In the genomic region with DNA sequence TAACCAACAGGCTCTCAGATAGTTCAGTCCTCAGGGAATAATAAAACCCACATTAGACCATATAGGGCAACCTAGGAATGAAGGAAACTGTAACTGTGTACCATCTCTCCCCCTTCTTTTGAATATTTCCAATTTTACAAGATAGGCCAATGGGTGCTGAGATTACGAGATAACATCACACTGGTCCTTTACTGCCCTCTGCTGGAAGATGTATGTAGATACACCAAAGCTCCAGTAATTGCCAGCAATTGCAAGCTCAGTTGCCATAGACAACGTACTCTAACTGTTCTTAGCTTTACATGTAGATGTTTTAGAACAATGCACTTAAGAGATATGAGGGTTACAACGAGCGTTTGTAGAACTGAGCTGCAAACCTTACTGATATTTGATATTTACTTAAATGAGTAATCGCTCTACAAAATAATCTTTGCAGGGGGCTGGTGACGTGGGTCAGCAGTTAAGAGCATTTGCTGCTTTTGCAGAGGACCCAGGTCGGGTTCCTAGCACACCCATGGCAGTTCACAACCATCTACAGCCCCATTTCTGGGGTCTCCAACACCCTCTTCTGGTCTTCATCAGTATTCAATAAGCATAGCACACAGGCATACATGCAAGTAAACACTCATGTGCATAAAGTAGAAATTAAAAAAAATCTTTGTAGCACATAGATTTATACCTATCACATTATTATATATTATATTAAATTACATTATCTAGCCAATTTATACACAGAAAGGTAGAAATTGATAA, we compare ENCODE assay signal across 10 mouse cellular contexts. TPM values are rescaled to one million over a fixed set of nuclear protein-coding genes. Genes with fewer than 3 reads are reported as not detected.
DNase-seq lines count a peak whose midpoint lies in the region; ATAC-seq and TF ChIP-seq lines count a peak whose summit lies in the region.
"Had no signal": no experiment of that assay in that cellular context is flagged by ENCODE, and none has a peak within 500 bp of the region (broad histone marks: within the 10 kb centered on the region; RNA-seq: fewer than 3 reads in every experiment).

No protein-coding gene starts in this region.

- 30% methylated on average over 7 of the region's 7 CpGs for WGBS in heart, adult 2 months

- TF ChIP-seq EP300 in heart, adult 2 months (IDR thresholded peaks at IDR 0.05; ENCODE audit: insufficient read depth, low read depth, low read length): no peak

- no peak overlapping the region for H3K9ac ChIP-seq in heart, adult 2 months (ENCODE audit: low read depth, low read length)
- H3K9ac ChIP-seq in ES-E14 (ENCODE audit: insufficient read depth, low read depth, low read length, poor library complexity, severe bottlenecking): no peak overlapping the region

- in situ Hi-C loops in ES-E14 (cut with MboI; ENCODE audit: low sequenced_read_pairs in 2 of 2, unreplicated experiment in 2 of 2): loop anchor here in 1 of 2 experiments (5.0 to 10.0 kb wide), 2 partner anchors 120 to 212 kb away; a partner anchor contains a TSS

- no peak overlapping the region for H3K27ac ChIP-seq in heart, adult 2 months
- no peak overlapping the region for H3K27ac ChIP-seq in ES-E14 (ENCODE audit: insufficient read depth, low read depth, low read length, poor library complexity, severe bottlenecking)

- H3K4me1 ChIP-seq in heart, adult 2 months (ENCODE audit: control insufficient read depth, insufficient read depth, low read length): no peaks in the 10 kb centered on the region
- H3K4me1 ChIP-seq in ES-E14 (ENCODE audit: control insufficient read depth in 2 of 2, insufficient read depth in 2 of 2, low read length in 2 of 2, poor library complexity in 1 of 2): no peaks in the 10 kb centered on the region

- DNase-seq in heart, adult 2 months: peak in 1 of 2 experiments; percentile 7
- no peak for DNase-seq in heart, postnatal 25 days (ENCODE audit: low spot score)
- no peak for DNase-seq in ES-E14 (ENCODE audit: low read depth, low spot score)
- peak; percentile 66 to 89 for DNase-seq in cerebellum, postnatal 10 days
- peak; percentile 64 for DNase-seq in layer of hippocampus, adult 11-12 months (ENCODE audit: low spot score)
- DNase-seq in lung, postnatal 25 days (ENCODE audit: low spot score): peak; percentile 75
- peak; percentile 72 to 78 for DNase-seq in right cerebral cortex, postnatal 10 days (ENCODE audit: low spot score in 2 of 2)

- peak; percentile 95 for ATAC-seq in granulocyte monocyte progenitor cell, adult 5-6 weeks (replicated peaks; ENCODE audit: poor library complexity, severe bottlenecking)

- TF ChIP-seq POLR2A in heart, adult 2 months (IDR thresholded peaks at IDR 0.05; ENCODE audit: insufficient read depth, low read depth, low read length): no peak

- intact Hi-C loops in heart, adult 2 months (cut with DNase I): loop anchor here (1.0 to 5.0 kb wide), 4 partner anchors 70 to 677 kb away; no protein-coding TSS in a partner anchor
- intact Hi-C loops in heart, postnatal 25 days (cut with DNase I): loop anchor here (1.0 to 5.0 kb wide), 5 partner anchors 70 to 678 kb away; no protein-coding TSS in a partner anchor

- no peaks in the 10 kb centered on the region for H3K36me3 ChIP-seq in heart, adult 2 months (ENCODE audit: control insufficient read depth, insufficient read depth, low read length)
- no peaks in the 10 kb centered on the region for H3K36me3 ChIP-seq in ES-E14 (ENCODE audit: control insufficient read depth, insufficient read depth, low read length, poor library complexity, severe bottlenecking)

- no peaks in the 10 kb centered on the region for H3K79me2 ChIP-seq in heart, adult 2 months (replicated peaks; ENCODE audit: control insufficient read depth, insufficient read depth, low read length)

- H3K27me3 ChIP-seq in heart, adult 2 months (ENCODE audit: control insufficient read depth, insufficient read depth, low read length): no peaks in the 10 kb centered on the region

- TF ChIP-seq CTCF in heart, adult 2 months (IDR thresholded peaks at IDR 0.05): peak; percentile 98

- no peaks in the 10 kb centered on the region for H3K9me3 ChIP-seq in ES-E14 (ENCODE audit: control insufficient read depth, insufficient read depth, low read depth, low read length)

- H3K4me3 ChIP-seq in heart, adult 2 months: no peak overlapping the region
- no peak overlapping the region for H3K4me3 ChIP-seq in ES-E14 (ENCODE audit: insufficient read depth in 1 of 2, low read depth in 1 of 2, low read length in 2 of 2, poor library complexity in 1 of 2, severe bottlenecking in 1 of 2)

TF ChIP-seq in ES-E14, 5 proteins besides CTCF, POLR2A, EP300 and RAD21:
- TF ChIP-seq MAFK (IDR thresholded peaks at IDR 0.05; ENCODE audit: insufficient read depth, low read depth, low read length) (no peak), ZC3H11A (IDR thresholded peaks at IDR 0.05; ENCODE audit: borderline replicate concordance, low read depth, low read length) (peak; percentile 93), HCFC1 (IDR thresholded peaks at IDR 0.05; ENCODE audit: borderline replicate concordance, insufficient read depth, low read length) (no peak), ZNF384 (IDR thresholded peaks at IDR 0.05; ENCODE audit: low read depth, low read length) (no peak), CHD2 (IDR thresholded peaks at IDR 0.05; ENCODE audit: low read depth, low read length) (no peak)

RNA-seq across cellular contexts. Expression of a gene that starts 10.5 kb away (rescaled TPM):
- total RNA-seq in heart, adult 2 months (2021): 10 to 100 TPM; 32.1 to 32.8 TPM
- polyA plus RNA-seq in heart, adult 2 months (2012; rRNA removed): 11.2 and 21.6 TPM in 2 replicates
- total RNA-seq in heart, postnatal 25 days (2021): 10 to 100 TPM; 31.1 to 36.0 TPM
- 74.5 and 85.3 TPM in 2 replicates for total RNA-seq in ES-E14 (2012; rRNA removed)
- 124 and 139 TPM in 2 replicates for total RNA-seq in granulocyte monocyte progenitor cell, adult 5-6 weeks (2014; fragmentation: Nextera tagmentation)
- 129 and 142 TPM in 2 replicates for total RNA-seq in granulocyte monocyte progenitor cell, adult 5-6 weeks (2017)

RNA-seq across cellular contexts. Expression of a gene that starts 59.5 kb away (rescaled TPM):
- under 1 TPM; 0.11 to 0.23 TPM for total RNA-seq in heart, adult 2 months (2021)
- 0.25 and 0.32 TPM in 2 replicates for polyA plus RNA-seq in heart, adult 2 months (2012; rRNA removed)
- under 1 TPM; 0.10 to 0.22 TPM for total RNA-seq in heart, postnatal 25 days (2021)
- 0.18 TPM in 1 of 2 replicates, not detected in the other for total RNA-seq in ES-E14 (2012; rRNA removed)
- not detected in 2 replicates for total RNA-seq in granulocyte monocyte progenitor cell, adult 5-6 weeks (2014; fragmentation: Nextera tagmentation)
- total RNA-seq in granulocyte monocyte progenitor cell, adult 5-6 weeks (2017): not detected in 2 replicates

RNA-seq across cellular contexts. Expression of a gene that starts 59.6 kb away (rescaled TPM):
- total RNA-seq in heart, adult 2 months (2021): not detected
- polyA plus RNA-seq in heart, adult 2 months (2012; rRNA removed): not detected in 2 replicates
- total RNA-seq in heart, postnatal 25 days (2021): not detected
- not detected in 2 replicates for total RNA-seq in ES-E14 (2012; rRNA removed)
- total RNA-seq in granulocyte monocyte progenitor cell, adult 5-6 weeks (2014; fragmentation: Nextera tagmentation): not detected in 2 replicates
- not detected in 2 replicates for total RNA-seq in granulocyte monocyte progenitor cell, adult 5-6 weeks (2017)
- total RNA-seq: adrenal gland, postnatal 36 days; left cerebral cortex, adult 8-10 months had no signal

Comparison
In these comparisons a context has a peak if more than half of its experiments do, and no peak if none do; other contexts are left out.
1. DNase-seq: peak in cerebellum, postnatal 10 days (2 of 2), layer of hippocampus, adult 11-12 months (single experiment), lung, postnatal 25 days (single experiment) and right cerebral cortex, postnatal 10 days (2 of 2); none in heart, postnatal 25 days (single experiment) and ES-E14 (single experiment).